Mouse (Mus musculus): Measurements from ENCODE around the gene Clec2i.

DNA sequence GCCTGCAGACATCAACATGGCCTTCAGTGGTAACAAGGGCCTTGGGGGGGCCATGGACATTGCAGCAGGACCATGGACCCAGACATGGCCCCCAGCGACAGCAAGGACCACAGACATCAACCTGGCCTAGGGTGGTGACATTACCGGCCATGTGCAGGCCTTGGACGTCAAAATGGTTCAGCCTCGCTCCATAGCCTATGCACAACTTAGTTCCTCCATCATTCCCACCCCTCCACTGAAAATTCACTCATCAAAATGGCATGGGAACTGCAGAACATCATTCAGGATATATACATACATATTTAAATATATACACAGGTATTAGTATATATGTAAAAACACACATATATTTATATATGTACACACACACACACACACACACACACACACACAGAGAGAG lies 40.0 kb upstream of the Clec2i start:
- TF ChIP-seq CTCF (IDR thresholded peaks at IDR 0.05; ENCODE audit: low read depth), result no peak
- TF ChIP-seq EP300 (IDR thresholded peaks at IDR 0.05; ENCODE audit: low read depth), result no peak

Measured in heart, postnatal 0 days (tissue).